Comparison of ENCODE assay signal across 18 mouse cellular contexts in genomic region chr1:91367295-91367694, GRCm38 (mm10). TPM values are rescaled to one million over a fixed set of nuclear protein-coding genes. Genes with fewer than 3 reads are reported as not detected.
DNase-seq lines count a peak whose midpoint lies in the region; ATAC-seq and TF ChIP-seq lines count a peak whose summit lies in the region.
"Had no signal": no experiment of that assay in that cellular context is flagged by ENCODE, and none has a peak within 500 bp of the region (broad histone marks: within the 10 kb centered on the region; RNA-seq: fewer than 3 reads in every experiment).

No protein-coding gene starts in this region.

- peaks cover 16% of the 10 kb centered on the region for H3K4me1 ChIP-seq in kidney, embryonic 16.5 days (ENCODE audit: insufficient read depth, low read length)
- H3K4me1 ChIP-seq in intestine, embryonic 15.5 days (replicated peaks) = peaks cover 20% of the 10 kb centered on the region
- H3K4me1 ChIP-seq in limb, embryonic 15.5 days = peaks cover 17% of the 10 kb centered on the region
- peaks cover 29% of the 10 kb centered on the region for H3K4me1 ChIP-seq in small intestine, adult 2 months (ENCODE audit: control insufficient read depth, insufficient read depth, insufficient read length, low read length)

- intact Hi-C loops in left cerebral cortex, adult 2 months (cut with DNase I) = no loop called here

- H3K27me3 ChIP-seq in kidney, embryonic 16.5 days (ENCODE audit: insufficient read depth, low read length) = peaks cover 3% of the 10 kb centered on the region; the same call in 1 of the 2 replicates
- no peaks in the 10 kb centered on the region for H3K27me3 ChIP-seq in intestine, embryonic 15.5 days (replicated peaks)
- 0 out of 2 replicates have a peak, but pooled peaks cover 6% of the 10 kb centered on the region for H3K27me3 ChIP-seq in limb, embryonic 15.5 days
- H3K27me3 ChIP-seq in small intestine, adult 2 months (ENCODE audit: control insufficient read depth, insufficient read depth, low read length) = no peaks in the 10 kb centered on the region
- H3K27me3 ChIP-seq: embryonic facial prominence, embryonic 15.5 days had no signal

- no peak for TF ChIP-seq POLR2A in small intestine, adult 2 months (IDR thresholded peaks at IDR 0.05; ENCODE audit: low read depth, low read length)

- H3K4me2 ChIP-seq in kidney, embryonic 16.5 days (replicated peaks; ENCODE audit: low read depth, low read length) = 0 out of 2 replicates have a peak overlapping the region, but pooled peaks have one; percentile 88
- peak overlapping the region; percentile 97 for H3K4me2 ChIP-seq in intestine, embryonic 15.5 days (replicated peaks)
- H3K4me2 ChIP-seq in limb, embryonic 15.5 days = 0 out of 2 replicates have a peak overlapping the region, but pooled peaks have one; percentile 96

- DNase-seq in kidney, adult 11 months = no peak
- no peak for DNase-seq in left cerebral cortex, adult 2 months (ENCODE audit: extremely low spot score in 1 of 2, low spot score in 2 of 2)
- DNase-seq in urinary bladder, adult 18-20 months (ENCODE audit: low spot score in 2 of 2) = no peak
- DNase-seq: cerebellum, adult 8-10 months; heart, postnatal 4 days; kidney, postnatal 10 days; thymus, adult 2 months had no signal

- peaks cover 19% of the 10 kb centered on the region for H3K36me3 ChIP-seq in kidney, embryonic 16.5 days (ENCODE audit: insufficient read depth, low read length)
- peaks cover 15% of the 10 kb centered on the region for H3K36me3 ChIP-seq in intestine, embryonic 15.5 days
- H3K36me3 ChIP-seq in limb, embryonic 15.5 days = peaks cover 25% of the 10 kb centered on the region
- H3K36me3 ChIP-seq in small intestine, adult 2 months (ENCODE audit: control insufficient read depth, insufficient read depth, low read length) = peaks cover 9% of the 10 kb centered on the region; the same call in 1 of the 2 replicates

- H3K9me3 ChIP-seq in kidney, embryonic 16.5 days (ENCODE audit: low read length) = peaks cover 9% of the 10 kb centered on the region; the same call in 1 of the 2 replicates
- no peaks in the 10 kb centered on the region for H3K9me3 ChIP-seq in intestine, embryonic 15.5 days
- no peaks in the 10 kb centered on the region for H3K9me3 ChIP-seq in limb, embryonic 15.5 days
- H3K9me3 ChIP-seq: embryonic facial prominence, embryonic 15.5 days had no signal

- WGBS in kidney, embryonic 16.5 days = 93% methylated on average over 3 of the region's 3 CpGs
- 94% methylated on average over 3 of the region's 3 CpGs for WGBS in intestine, embryonic 15.5 days
- WGBS in limb, embryonic 15.5 days = 98% methylated on average over 3 of the region's 3 CpGs
- 90% methylated on average over 3 of the region's 3 CpGs for WGBS in small intestine, adult 2 months

- no peak for ATAC-seq in kidney, embryonic 16.5 days (ENCODE audit: low FRiP score, low TSS enrichment)
- no peak for ATAC-seq in intestine, embryonic 15.5 days
- no peak for ATAC-seq in limb, embryonic 15.5 days (ENCODE audit: insufficient number of reproducible peaks, low FRiP score, low TSS enrichment, low read depth)

- TF ChIP-seq CTCF in small intestine, adult 2 months (IDR thresholded peaks at IDR 0.05; ENCODE audit: extremely low read depth, insufficient read length, insufficient replicate concordance, low read depth, low read length) = no peak
- no peak for TF ChIP-seq CTCF in left cerebral cortex, adult 2 months (IDR thresholded peaks at IDR 0.05)

- no peak overlapping the region for H3K9ac ChIP-seq in kidney, embryonic 16.5 days (replicated peaks; ENCODE audit: low read length)
- no peak overlapping the region for H3K9ac ChIP-seq in intestine, embryonic 15.5 days
- no peak overlapping the region for H3K9ac ChIP-seq in limb, embryonic 15.5 days

- no peak overlapping the region for H3K27ac ChIP-seq in kidney, embryonic 16.5 days (ENCODE audit: low read length)
- H3K27ac ChIP-seq in intestine, embryonic 15.5 days = no peak overlapping the region
- H3K27ac ChIP-seq in limb, embryonic 15.5 days = no peak overlapping the region
- H3K27ac ChIP-seq in small intestine, adult 2 months (ENCODE audit: insufficient read depth, low read depth, low read length) = no peak overlapping the region
- no peak overlapping the region for H3K27ac ChIP-seq in left cerebral cortex, adult 2 months
- H3K27ac ChIP-seq: hindbrain, postnatal 0 days; layer of hippocampus, adult 2 months; macrophage had no signal

- H3K4me3 ChIP-seq in kidney, embryonic 16.5 days (ENCODE audit: low read length) = no peak overlapping the region
- H3K4me3 ChIP-seq in intestine, embryonic 15.5 days (replicated peaks) = peak overlapping the region; percentile 59
- H3K4me3 ChIP-seq in limb, embryonic 15.5 days = no peak overlapping the region
- peak overlapping the region; percentile 21 for H3K4me3 ChIP-seq in small intestine, adult 2 months (ENCODE audit: low read depth, low read length)
- no peak overlapping the region for H3K4me3 ChIP-seq in left cerebral cortex, adult 2 months

RNA-seq across cellular contexts. Expression of gene Erfe, which starts 1.1 kb away (rescaled TPM):
- polyA plus RNA-seq in kidney, embryonic 16.5 days (2015; fragmentation: Nextera tagmentation; extraction: Ambion mirVana) = 2.0 and 2.2 TPM in 2 replicates
- 9.5 and 10.0 TPM in 2 replicates for polyA plus RNA-seq in intestine, embryonic 15.5 days (2015; fragmentation: Nextera tagmentation; extraction: Ambion mirVana)
- polyA plus RNA-seq in limb, embryonic 15.5 days (2015; fragmentation: Nextera tagmentation; extraction: Ambion mirVana) = 1.6 and 2.1 TPM in 2 replicates
- polyA plus RNA-seq in small intestine, adult 2 months (2012; rRNA removed) = 3.7 and 7.3 TPM in 2 replicates
- total RNA-seq in left cerebral cortex, adult 2 months (2021) = under 1 TPM; 0.16 to 0.38 TPM
- total RNA-seq: layer of hippocampus, adult 2 months; liver, adult 2 months; neutrophil, adult 5-6 weeks had no signal
- polyA plus RNA-seq: liver, adult 2 months; macrophage had no signal

RNA-seq across cellular contexts. Expression of gene Klhl30, which starts 16.5 kb away (rescaled TPM):
- polyA plus RNA-seq in kidney, embryonic 16.5 days (2015; fragmentation: Nextera tagmentation; extraction: Ambion mirVana) = 0.29 and 0.39 TPM in 2 replicates
- polyA plus RNA-seq in intestine, embryonic 15.5 days (2015; fragmentation: Nextera tagmentation; extraction: Ambion mirVana) = 0.44 and 0.53 TPM in 2 replicates
- 2.1 and 7.7 TPM in 2 replicates for polyA plus RNA-seq in limb, embryonic 15.5 days (2015; fragmentation: Nextera tagmentation; extraction: Ambion mirVana)
- polyA plus RNA-seq in small intestine, adult 2 months (2012; rRNA removed) = 1.2 and 1.5 TPM in 2 replicates
- total RNA-seq in left cerebral cortex, adult 2 months (2021) = under 1 TPM in 1 of 2 experiments, not detected in 1; 0.14 TPM
- total RNA-seq: liver, adult 2 months; neutrophil, adult 5-6 weeks had no signal
- polyA plus RNA-seq: liver, adult 2 months; macrophage had no signal

RNA-seq across cellular contexts. Expression of gene Ilkap, which starts 31.3 kb away (rescaled TPM):
- polyA plus RNA-seq in kidney, embryonic 16.5 days (2015; fragmentation: Nextera tagmentation; extraction: Ambion mirVana) = 140 and 143 TPM in 2 replicates
- 119 and 128 TPM in 2 replicates for polyA plus RNA-seq in intestine, embryonic 15.5 days (2015; fragmentation: Nextera tagmentation; extraction: Ambion mirVana)
- 143 and 155 TPM in 2 replicates for polyA plus RNA-seq in limb, embryonic 15.5 days (2015; fragmentation: Nextera tagmentation; extraction: Ambion mirVana)
- 17.9 and 34.6 TPM in 2 replicates for polyA plus RNA-seq in small intestine, adult 2 months (2012; rRNA removed)
- 10 to 100 TPM; 59.8 to 64.8 TPM for total RNA-seq in left cerebral cortex, adult 2 months (2021)

RNA-seq across cellular contexts. Expression of gene Espnl, which starts 45.4 kb away (rescaled TPM):
- 0.03 and 0.04 TPM in 2 replicates for polyA plus RNA-seq in kidney, embryonic 16.5 days (2015; fragmentation: Nextera tagmentation; extraction: Ambion mirVana)
- 0.04 TPM in 2 replicates for polyA plus RNA-seq in intestine, embryonic 15.5 days (2015; fragmentation: Nextera tagmentation; extraction: Ambion mirVana)
- 0.04 TPM in 2 replicates for polyA plus RNA-seq in limb, embryonic 15.5 days (2015; fragmentation: Nextera tagmentation; extraction: Ambion mirVana)
- 0.10 and 0.13 TPM in 2 replicates for polyA plus RNA-seq in small intestine, adult 2 months (2012; rRNA removed)
- total RNA-seq in left cerebral cortex, adult 2 months (2021) = under 1 TPM; 0.25 to 0.30 TPM
- total RNA-seq: liver, adult 2 months had no signal
- polyA plus RNA-seq: heart, embryonic 14.5 days; macrophage had no signal

RNA-seq across cellular contexts. Expression of gene Hes6, which starts 46.5 kb away (rescaled TPM):
- 69.0 and 72.2 TPM in 2 replicates for polyA plus RNA-seq in kidney, embryonic 16.5 days (2015; fragmentation: Nextera tagmentation; extraction: Ambion mirVana)
- polyA plus RNA-seq in intestine, embryonic 15.5 days (2015; fragmentation: Nextera tagmentation; extraction: Ambion mirVana) = 94.0 and 103 TPM in 2 replicates
- polyA plus RNA-seq in limb, embryonic 15.5 days (2015; fragmentation: Nextera tagmentation; extraction: Ambion mirVana) = 73.6 and 91.2 TPM in 2 replicates
- 78.8 and 113 TPM in 2 replicates for polyA plus RNA-seq in small intestine, adult 2 months (2012; rRNA removed)
- total RNA-seq in left cerebral cortex, adult 2 months (2021) = 10 to 100 TPM; 13.4 to 14.6 TPM

Comparison
In these comparisons a context has a peak if more than half of its experiments do, and no peak if none do; other contexts are left out.
1. H3K4me3 ChIP-seq: peak in intestine, embryonic 15.5 days (single experiment) and small intestine, adult 2 months (single experiment); none in kidney, embryonic 16.5 days (single experiment), limb, embryonic 15.5 days (single experiment) and left cerebral cortex, adult 2 months (single experiment).
2. Peak in every context shown above with its lines, with median percentiles within 50 percentile points of each other: H3K4me2 ChIP-seq.